Mouse (Mus musculus) G1E (cell line): ENCODE data around the gene Fn3krp.

Experiments
- CTCF ChIP-seq: IDR thresholded peaks from 2 replicates; pipeline ENCODE4 v1.5.1; 2012; ENCODE audit warnings: low read depth, low read length, inconsistent platforms, mixed read lengths
- GATA1 ChIP-seq: IDR thresholded peaks from 2 replicates; pipeline ENCODE4 v1.6.1; 2012; ENCODE audit warnings: borderline replicate concordance, low read length, inconsistent platforms, mixed read lengths
- GATA2 ChIP-seq: IDR thresholded peaks from 2 replicates; pipeline ENCODE4 v1.6.1; 2012; ENCODE audit warnings: low read depth, low read length, inconsistent platforms, borderline replicate concordance

- TF ChIP-seq CTCF (no peak), GATA1 (no peak), GATA2 (no peak)
Measured at GRCm38 (mm10) chr11:121467408-121467807, 46.2 kb downstream of the Fn3krp start.
